Mouse (Mus musculus) MN1 (cell line): ENCODE measurements at regions not wholly inside any gene's neighbourhood (a gene's known extent, or its start where the extent isn't known, plus 50 kb on each side); places are given as distances from the start of the nearest gene placed in this dataset.
A peak's percentile ranks its signal among the peaks of the same experiment; 100 is the strongest.

Experiments
- DNase-seq: peaks from one replicate; pipeline ENCODE4 v3.0.0-alpha.2; 2016; ENCODE audit warnings: low spot score

GRCm38 (mm10) chr6:143536525-143537293 lies 369.7 kb downstream of the Etnk1 start:
- DNase-seq: no peak

GRCm38 (mm10) chr6:143547406-143547903 lies 380.4 kb downstream of the Etnk1 start:
- no peak for DNase-seq

GRCm38 (mm10) chr6:143554946-143555345 lies 387.9 kb downstream of the Etnk1 start:
- no peak for DNase-seq

- no peak for DNase-seq
Observed at GRCm38 (mm10) chr6:143558046-143558884, 391.2 kb downstream of the Etnk1 start.

GRCm38 (mm10) chr6:143559316-143559715 lies 392.3 kb downstream of the Etnk1 start:
- no peak for DNase-seq

GRCm38 (mm10) chr6:143561316-143562088 lies 394.5 kb downstream of the Etnk1 start:
- no peak for DNase-seq

GRCm38 (mm10) chr6:143571356-143572115 lies 404.5 kb downstream of the Etnk1 start:
- no peak for DNase-seq

GRCm38 (mm10) chr6:143579223-143579622 lies 412.2 kb downstream of the Etnk1 start:
- DNase-seq: no peak

- no peak for DNase-seq
Observed at GRCm38 (mm10) chr6:143589666-143590065, 422.6 kb downstream of the Etnk1 start.

GRCm38 (mm10) chr6:143590231-143590630 lies 423.2 kb downstream of the Etnk1 start:
- no peak for DNase-seq

GRCm38 (mm10) chr6:143592490-143592889 lies 425.5 kb downstream of the Etnk1 start:
- DNase-seq: no peak

GRCm38 (mm10) chr6:143595486-143595885 lies 428.5 kb downstream of the Etnk1 start:
- DNase-seq: no peak

GRCm38 (mm10) chr6:143597414-143597813 lies 430.4 kb downstream of the Etnk1 start:
- no peak for DNase-seq

- no peak for DNase-seq
Observed at GRCm38 (mm10) chr6:143598916-143599315, 431.9 kb downstream of the Etnk1 start.

GRCm38 (mm10) chr6:143609100-143609499 lies 442.1 kb downstream of the Etnk1 start:
- peak; percentile 9 for DNase-seq

GRCm38 (mm10) chr6:143612966-143613365 lies 445.9 kb downstream of the Etnk1 start:
- DNase-seq: no peak

GRCm38 (mm10) chr6:143614431-143614987 lies 447.5 kb downstream of the Etnk1 start:
- peak; percentile 26 for DNase-seq

- no peak for DNase-seq
Observed at GRCm38 (mm10) chr6:143615361-143615760, 448.3 kb downstream of the Etnk1 start.

- no peak for DNase-seq
Observed at GRCm38 (mm10) chr6:143616386-143616785, 449.4 kb downstream of the Etnk1 start.

GRCm38 (mm10) chr6:143618558-143618957 lies 451.5 kb downstream of the Etnk1 start:
- no peak for DNase-seq

- no peak for DNase-seq
Observed at GRCm38 (mm10) chr6:143620583-143620982, 453.6 kb downstream of the Etnk1 start.
